Mouse (Mus musculus) spleen, postnatal 10 days (tissue): ENCODE data around the gene Igfn1.

ENCODE experiments used
- DNase-seq, 2 experiments: peaks; one replicate each; pipeline ENCODE4 v3.0.0; 2021 to 2022; ENCODE audit warnings: low spot score in 2 of 2

Igfn1 gene

GRCm38 (mm10) chr1:136006292-136006748, at the start of gene Igfn1:
Gene Igfn1 (minus strand): TSS chr1:136006342.
- DNase-seq: no peak

GRCm38 (mm10) chr1:136055771-136056170, 49.6 kb upstream of the Igfn1 start:
- DNase-seq: no peak

GRCm38 (mm10) chr1:136052547-136052946, 46.4 kb upstream of the Igfn1 start, which contains the start of gene Cacna1s:
Gene Cacna1s (plus strand): TSS chr1:136052750.
- DNase-seq: no peak

GRCm38 (mm10) chr1:136051465-136051864, 45.3 kb upstream of the Igfn1 start:
- DNase-seq: peak in 1 of 2 experiments; percentile 32

- DNase-seq: peak in 1 of 2 experiments; percentile 30
Observed at GRCm38 (mm10) chr1:136051013-136051315, 44.8 kb upstream of the Igfn1 start.

GRCm38 (mm10) chr1:136050312-136051012, 44.3 kb upstream of the Igfn1 start, which contains the start of gene Ascl5:
Gene Ascl5 (plus strand): TSS chr1:136050804.
- no peak for DNase-seq

GRCm38 (mm10) chr1:136047894-136048293, 41.8 kb upstream of the Igfn1 start:
- DNase-seq: no peak

- DNase-seq: peak in 1 of 2 experiments; percentile 41
Observed at GRCm38 (mm10) chr1:136047432-136047831, 41.3 kb upstream of the Igfn1 start.

GRCm38 (mm10) chr1:136045774-136046173, 39.6 kb upstream of the Igfn1 start:
- DNase-seq: peak; percentile 48 to 76

GRCm38 (mm10) chr1:136040874-136041273, 34.7 kb upstream of the Igfn1 start:
- no peak for DNase-seq

- DNase-seq: no peak
Observed at GRCm38 (mm10) chr1:136040452-136040851, 34.3 kb upstream of the Igfn1 start.

GRCm38 (mm10) chr1:136038746-136039538, 32.8 kb upstream of the Igfn1 start:
- no peak for DNase-seq

- no peak for DNase-seq
Observed at GRCm38 (mm10) chr1:136032961-136033360, 26.8 kb upstream of the Igfn1 start.

GRCm38 (mm10) chr1:136031697-136032096, 25.6 kb upstream of the Igfn1 start:
- DNase-seq: no peak

GRCm38 (mm10) chr1:136030201-136030600, 24.1 kb upstream of the Igfn1 start:
- DNase-seq: no peak

- peak; percentile 54 to 60 for DNase-seq
Observed at GRCm38 (mm10) chr1:136018390-136019189, 12.4 kb upstream of the Igfn1 start.

- DNase-seq: peak; percentile 82 to 92
Observed at GRCm38 (mm10) chr1:136017907-136018313, 11.8 kb upstream of the Igfn1 start.

GRCm38 (mm10) chr1:136017307-136017706, 11.2 kb upstream of the Igfn1 start:
- DNase-seq: peak in 1 of 2 experiments; percentile 32

- DNase-seq: peak in 1 of 2 experiments; percentile 42
Observed at GRCm38 (mm10) chr1:136014796-136015502, 8.8 kb upstream of the Igfn1 start.

GRCm38 (mm10) chr1:136013513-136013912, 7.4 kb upstream of the Igfn1 start:
- DNase-seq: no peak

- no peak for DNase-seq
Observed at GRCm38 (mm10) chr1:136010247-136010646, 4.1 kb upstream of the Igfn1 start.
